ENCODE assay signal across 12 mouse cellular contexts in genomic region chr17:86334990-86335389, GRCm38 (mm10).
DNase-seq lines count a peak whose midpoint lies in the region; ATAC-seq and TF ChIP-seq lines count a peak whose summit lies in the region.
"Had no signal": no experiment of that assay in that cellular context is flagged by ENCODE, and none has a peak within 500 bp of the region (broad histone marks: within the 10 kb centered on the region; RNA-seq: fewer than 3 reads in every experiment).

No protein-coding gene starts in this region.

- no peak overlapping the region for H3K4me2 ChIP-seq in heart, embryonic 16.5 days (ENCODE audit: low read depth, low read length)
- H3K4me2 ChIP-seq in stomach, embryonic 16.5 days (ENCODE audit: low read depth, low read length), result no peak overlapping the region
- H3K4me2 ChIP-seq: hindbrain, embryonic 13.5 days; neural tube, embryonic 12.5 days had no signal

- WGBS in spleen, adult 2 months, result 81% methylated on average over 4 of the region's 4 CpGs
- WGBS in heart, embryonic 16.5 days, result 46% methylated on average over 4 of the region's 4 CpGs
- 77% methylated on average over 4 of the region's 4 CpGs for WGBS in stomach, embryonic 16.5 days

- H3K4me1 ChIP-seq in spleen, adult 2 months (ENCODE audit: control insufficient read depth, insufficient read depth, insufficient read length), result peaks cover 40% of the 10 kb centered on the region; the same call in 1 of the 2 replicates
- H3K4me1 ChIP-seq in heart, embryonic 16.5 days (ENCODE audit: control insufficient read depth, insufficient read depth, low read length), result peaks cover 27% of the 10 kb centered on the region
- peaks cover 25% of the 10 kb centered on the region for H3K4me1 ChIP-seq in stomach, embryonic 16.5 days (ENCODE audit: control insufficient read depth, insufficient read depth, low read length)

- TF ChIP-seq CTCF in spleen, adult 2 months (IDR thresholded peaks at IDR 0.05; ENCODE audit: extremely low read depth, insufficient read depth, insufficient read length, insufficient replicate concordance), result no peak

- H3K27ac ChIP-seq in spleen, adult 2 months (ENCODE audit: insufficient read depth, low read length), result peak overlapping the region; percentile 60
- peak overlapping the region; percentile 67 for H3K27ac ChIP-seq in heart, embryonic 16.5 days (ENCODE audit: low read length)
- H3K27ac ChIP-seq in stomach, embryonic 16.5 days (ENCODE audit: low read length), result no peak overlapping the region
- H3K27ac ChIP-seq: hindbrain, embryonic 13.5 days; neural tube, embryonic 12.5 days had no signal

- TF ChIP-seq POLR2A in spleen, adult 2 months (IDR thresholded peaks at IDR 0.05; ENCODE audit: low read depth, low read length), result no peak

- DNase-seq in spleen, adult 2 months (ENCODE audit: low read depth in 1 of 2, low spot score in 2 of 2), result no peak
- no peak for DNase-seq in spleen, adult 18-20 months
- peak; percentile 81 for DNase-seq in kidney, postnatal 10 days
- no peak for DNase-seq in frontal cortex, adult 2 months (ENCODE audit: extremely low spot score in 1 of 2, low spot score in 1 of 2)
- DNase-seq in left cerebral cortex, postnatal 36 days (ENCODE audit: low spot score in 2 of 2), result no peak
- no peak for DNase-seq in spleen, postnatal 10 days (ENCODE audit: low spot score in 2 of 2)
- DNase-seq: right cerebral cortex, postnatal 25 days; thymus, postnatal 4 days had no signal

- H3K36me3 ChIP-seq in spleen, adult 2 months (ENCODE audit: control insufficient read depth, insufficient read depth, low read length), result no peaks in the 10 kb centered on the region
- no peaks in the 10 kb centered on the region for H3K36me3 ChIP-seq in heart, embryonic 16.5 days (ENCODE audit: control insufficient read depth, insufficient read depth)
- no peaks in the 10 kb centered on the region for H3K36me3 ChIP-seq in stomach, embryonic 16.5 days (ENCODE audit: control insufficient read depth, insufficient read depth, low read length)
- H3K36me3 ChIP-seq: hindbrain, embryonic 13.5 days; neural tube, embryonic 12.5 days had no signal

- no peaks in the 10 kb centered on the region for H3K27me3 ChIP-seq in spleen, adult 2 months (ENCODE audit: control insufficient read depth, insufficient read depth, low read length)
- H3K27me3 ChIP-seq in heart, embryonic 16.5 days (ENCODE audit: control insufficient read depth, insufficient read depth, low read length), result no peaks in the 10 kb centered on the region
- no peaks in the 10 kb centered on the region for H3K27me3 ChIP-seq in stomach, embryonic 16.5 days (ENCODE audit: control insufficient read depth, insufficient read depth, low read length)
- H3K27me3 ChIP-seq: hindbrain, embryonic 13.5 days; neural tube, embryonic 12.5 days had no signal

- intact Hi-C loops in left cerebral cortex, postnatal 36 days (cut with DNase I), result loop anchor here (5.0 kb wide), 1 partner anchor 83 kb away; no protein-coding TSS in a partner anchor

- H3K9me3 ChIP-seq in heart, embryonic 16.5 days (replicated peaks; ENCODE audit: control insufficient read depth, low read length), result no peaks in the 10 kb centered on the region
- H3K9me3 ChIP-seq in stomach, embryonic 16.5 days (replicated peaks; ENCODE audit: control insufficient read depth, low read length), result no peaks in the 10 kb centered on the region
- H3K9me3 ChIP-seq: hindbrain, embryonic 13.5 days; neural tube, embryonic 12.5 days had no signal

- H3K4me3 ChIP-seq in spleen, adult 2 months (ENCODE audit: extremely low read depth, insufficient read depth, insufficient read length), result no peak overlapping the region
- no peak overlapping the region for H3K4me3 ChIP-seq in heart, embryonic 16.5 days (ENCODE audit: low read length)
- H3K4me3 ChIP-seq in stomach, embryonic 16.5 days (replicated peaks; ENCODE audit: low read length), result no peak overlapping the region
- H3K4me3 ChIP-seq: hindbrain, embryonic 13.5 days; neural tube, embryonic 12.5 days had no signal

- no peak overlapping the region for H3K9ac ChIP-seq in heart, embryonic 16.5 days (ENCODE audit: low read length)
- no peak overlapping the region for H3K9ac ChIP-seq in stomach, embryonic 16.5 days (ENCODE audit: low read length)
- H3K9ac ChIP-seq: hindbrain, embryonic 13.5 days; neural tube, embryonic 12.5 days had no signal

- peak; percentile 78 for ATAC-seq in heart, embryonic 16.5 days (replicated peaks; ENCODE audit: extremely low read depth, insufficient read depth, low FRiP score)
- ATAC-seq in stomach, embryonic 16.5 days (ENCODE audit: insufficient read depth, low FRiP score), result peak; percentile 71; the same call in 1 of the 2 replicates
